Mouse (Mus musculus) neural tube, embryonic 15.5 days (tissue): Measurements from ENCODE around the gene Ubl7. TPM values are rescaled to one million over a fixed set of nuclear protein-coding genes. Genes with fewer than 3 reads are reported as not detected.
"Not testable (repeated sequence)": the region's sequence is repeated elsewhere in the genome, so short reads cannot be mapped to it uniquely, and the experiment has no call there.

Experiments used
- ATAC-seq: fragments of 200-750 bp; cut with Nextera tagmentation; 2 replicates; pipeline ENCODE4 v1.8.0; 2017; ENCODE audit warnings: mild to moderate bottlenecking, moderate TSS enrichment, moderate library complexity; ENCODE audit not compliant: low FRiP score
- H3K27ac ChIP-seq: fragments of 300-500 bp; sonication (generic); replicated peaks from 2 replicates; pipeline ENCODE4 v1.5.1; 2015; ENCODE audit warnings: mild to moderate bottlenecking, inconsistent platforms
- H3K27me3 ChIP-seq: fragments of 300-500 bp; sonication (generic); replicated peaks from 2 replicates; pipeline ENCODE4 v1.6.1; 2015; ENCODE audit warnings: inconsistent platforms
- H3K36me3 ChIP-seq: fragments of 300-500 bp; sonication (generic); 2 replicates; pipeline ENCODE4 v1.6.1; 2015; ENCODE audit warnings: inconsistent platforms
- H3K4me1 ChIP-seq: fragments of 300-500 bp; sonication (generic); 2 replicates; pipeline ENCODE4 v1.6.1; 2015; ENCODE audit warnings: inconsistent platforms
- H3K4me2 ChIP-seq: fragments of 300-500 bp; sonication (generic); 2 replicates; pipeline ENCODE4 v1.6.1; 2015; ENCODE audit warnings: inconsistent platforms, mild to moderate bottlenecking, moderate library complexity
- H3K4me3 ChIP-seq: fragments of 300-500 bp; sonication (generic); replicated peaks from 2 replicates; pipeline ENCODE4 v1.5.1; 2015; ENCODE audit warnings: mild to moderate bottlenecking, inconsistent platforms
- H3K9ac ChIP-seq: fragments of 300-500 bp; sonication (generic); replicated peaks from 2 replicates; pipeline ENCODE4 v1.6.1; 2015; ENCODE audit warnings: mild to moderate bottlenecking, inconsistent platforms
- H3K9me3 ChIP-seq: fragments of 300-500 bp; sonication (generic); replicated peaks from 2 replicates; pipeline ENCODE4 v1.6.1; 2016; ENCODE audit warnings: inconsistent platforms
- WGBS: fragments of 180-500 bp; shearing (Covaris S2); methylation state at CpG from one replicate; pipeline ENCODE4 v1.1.7; 2015; ENCODE audit warnings: mixed read lengths; 5-methylcytosine and 5-hydroxymethylcytosine counted together
- polyA plus RNA-seq: library from polyadenylated mRNA; unstranded; fragments of >200 nt; fragmentation: Nextera tagmentation; extraction: Ambion mirVana; gene quantifications from 2 replicates; pipeline ENCODE4 v1.2.1, GENCODE M21; 2015

Gene Ubl7
- polyA plus RNA-seq, 1 experiment from 2014 or later = 175 TPM

DNA sequence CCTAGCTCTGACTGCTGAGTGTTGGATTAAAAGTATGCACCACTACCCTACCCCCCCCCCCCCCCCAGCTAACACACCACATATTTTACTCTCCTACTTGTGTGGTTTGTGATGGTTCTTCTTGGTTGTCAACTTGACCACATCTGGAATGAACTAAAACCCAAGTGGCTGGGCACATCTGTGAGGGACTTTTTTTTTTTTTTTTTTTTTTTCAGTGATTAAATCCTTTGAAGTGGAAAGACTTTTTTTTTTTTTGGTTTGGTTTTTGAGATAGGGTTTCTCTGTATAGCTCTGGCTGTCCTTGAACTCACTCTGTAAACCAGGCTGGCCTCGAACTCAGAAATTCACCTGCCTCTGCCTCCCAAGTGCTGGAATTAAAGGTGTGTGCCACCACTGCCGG lies 29.0 kb upstream of the Ubl7 start:
- not testable (repeated sequence) for H3K27ac ChIP-seq, H3K4me1 ChIP-seq, H3K4me2 ChIP-seq, H3K36me3 ChIP-seq, ATAC-seq, H3K27me3 ChIP-seq, H3K4me3 ChIP-seq, H3K9ac ChIP-seq, H3K9me3 ChIP-seq
- 92% methylated on average over 2 of the region's 2 CpGs for WGBS

GRCm38 (mm10) chr9:57883413-57883812 lies 27.4 kb upstream of the Ubl7 start:
- no peak for ATAC-seq
- H3K4me2 ChIP-seq = no peak overlapping the region
- no peak overlapping the region for H3K27ac ChIP-seq
- no peaks in the 10 kb centered on the region for H3K36me3 ChIP-seq
- H3K4me3 ChIP-seq = no peak overlapping the region
- WGBS = 59% methylated on average over 1 of the region's 1 CpGs
- H3K4me1 ChIP-seq = no peaks in the 10 kb centered on the region
- no peak overlapping the region for H3K9ac ChIP-seq
- no peaks in the 10 kb centered on the region for H3K9me3 ChIP-seq
- H3K27me3 ChIP-seq = no peaks in the 10 kb centered on the region

DNA sequence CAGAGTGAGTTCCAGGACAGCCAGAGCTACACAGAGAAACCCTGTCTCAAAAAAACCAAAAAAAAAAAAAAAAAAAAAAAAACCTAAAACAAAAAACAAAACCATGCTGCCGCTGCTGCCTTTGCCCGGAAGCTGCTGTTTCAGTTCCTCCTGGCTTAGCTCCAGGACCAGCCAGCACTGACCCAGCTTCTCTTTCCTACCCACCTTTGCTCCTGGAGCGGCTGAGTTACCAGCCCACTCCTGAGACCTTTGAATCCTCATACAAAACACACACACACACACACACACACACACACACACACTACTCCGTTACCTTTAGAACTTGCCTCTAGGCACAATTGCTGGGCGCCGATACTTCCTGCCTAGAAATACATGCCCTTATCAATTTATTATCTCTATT lies 22.7 kb upstream of the Ubl7 start:
- H3K4me2 ChIP-seq = no peak overlapping the region
- no peaks in the 10 kb centered on the region for H3K4me1 ChIP-seq
- no peak overlapping the region for H3K9ac ChIP-seq
- H3K4me3 ChIP-seq = no peak overlapping the region
- H3K27ac ChIP-seq = no peak overlapping the region
- H3K36me3 ChIP-seq = no peaks in the 10 kb centered on the region
- H3K9me3 ChIP-seq = no peaks in the 10 kb centered on the region
- WGBS = 86% methylated on average over 6 of the region's 6 CpGs
- H3K27me3 ChIP-seq = no peaks in the 10 kb centered on the region
- ATAC-seq = no peak

GRCm38 (mm10) chr9:57900478-57900877 lies 10.3 kb upstream of the Ubl7 start:
- no peaks in the 10 kb centered on the region for H3K9me3 ChIP-seq
- H3K27ac ChIP-seq = peak overlapping the region; percentile 81
- H3K9ac ChIP-seq = no peak overlapping the region
- no peak for ATAC-seq
- WGBS = 64% methylated on average over 10 of the region's 10 CpGs
- H3K4me2 ChIP-seq = no peak overlapping the region
- H3K36me3 ChIP-seq = no peaks in the 10 kb centered on the region
- H3K4me1 ChIP-seq = peaks cover 22% of the 10 kb centered on the region
- no peaks in the 10 kb centered on the region for H3K27me3 ChIP-seq
- no peak overlapping the region for H3K4me3 ChIP-seq

- ATAC-seq = peak; percentile 81
- H3K9ac ChIP-seq = 0 out of 2 replicates have a peak overlapping the region, but pooled peaks have one; percentile 3
- H3K4me2 ChIP-seq = peak overlapping the region; percentile 22
- H3K27ac ChIP-seq = peak overlapping the region; percentile 81
- no peak overlapping the region for H3K4me3 ChIP-seq
- H3K36me3 ChIP-seq = no peaks in the 10 kb centered on the region
- H3K9me3 ChIP-seq = no peaks in the 10 kb centered on the region
- WGBS = 14% methylated on average over 9 of the region's 9 CpGs
- H3K4me1 ChIP-seq = peaks cover 22% of the 10 kb centered on the region
- H3K27me3 ChIP-seq = no peaks in the 10 kb centered on the region
These were observed 9.6 kb upstream of the Ubl7 start for GRCm38 (mm10) chr9:57901197-57901596.

DNA sequence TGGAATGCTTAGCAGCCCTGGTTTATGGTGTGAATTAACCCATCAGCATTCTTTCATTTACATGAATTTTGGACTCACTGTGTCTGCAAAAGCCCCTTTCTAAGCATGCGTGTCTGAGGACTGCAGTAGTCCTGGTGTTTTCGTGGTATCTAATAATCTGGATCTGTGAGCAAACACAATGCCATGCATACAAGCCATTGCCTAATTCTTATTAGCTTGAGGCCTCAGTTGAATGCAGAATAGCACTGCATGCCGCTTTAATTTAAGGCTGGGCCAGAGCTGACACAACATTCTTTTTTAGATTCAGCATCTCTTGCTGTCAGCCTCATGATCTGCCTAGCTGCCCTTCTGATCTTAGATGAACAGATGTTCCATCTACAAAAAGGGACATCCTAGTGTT lies 9.2 kb upstream of the Ubl7 start:
- ATAC-seq = peak; percentile 68; the same call in 1 of the 2 replicates
- Histone ChIP-seq H3K4me2 (peak overlapping the region; percentile 22), H3K36me3 (no peaks in the 10 kb centered on the region)

GRCm38 (mm10) chr9:57902132-57902531 lies 8.6 kb upstream of the Ubl7 start:
- Histone ChIP-seq H3K9me3 (no peaks in the 10 kb centered on the region), H3K27me3 (no peaks in the 10 kb centered on the region), H3K4me1 (peaks cover 22% of the 10 kb centered on the region), H3K4me2 (no peak overlapping the region), H3K9ac (no peak overlapping the region), H3K4me3 (no peak overlapping the region), H3K36me3 (no peaks in the 10 kb centered on the region), H3K27ac (peak overlapping the region; percentile 81)
- 48% methylated on average over 4 of the region's 4 CpGs for WGBS
- ATAC-seq = no peak

More for the DNA sequence above, 9.2 kb upstream of the Ubl7 start:
- Histone ChIP-seq H3K4me3 (no peak overlapping the region), H3K9ac (0 out of 2 replicates have a peak overlapping the region, but pooled peaks have one; percentile 3), H3K27ac (peak overlapping the region; percentile 81), H3K4me1 (peaks cover 22% of the 10 kb centered on the region), H3K27me3 (no peaks in the 10 kb centered on the region), H3K9me3 (no peaks in the 10 kb centered on the region)
- 14% methylated on average over 3 of the region's 3 CpGs for WGBS

- Histone ChIP-seq H3K36me3 (no peaks in the 10 kb centered on the region), H3K27ac (no peak overlapping the region), H3K4me1 (peaks cover 22% of the 10 kb centered on the region), H3K9ac (no peak overlapping the region), H3K4me3 (no peak overlapping the region), H3K9me3 (no peaks in the 10 kb centered on the region), H3K27me3 (no peaks in the 10 kb centered on the region), H3K4me2 (no peak overlapping the region)
- WGBS = 82% methylated on average over 8 of the region's 8 CpGs
- no peak for ATAC-seq
These were observed 7.1 kb upstream of the Ubl7 start for GRCm38 (mm10) chr9:57903589-57904249.

DNA sequence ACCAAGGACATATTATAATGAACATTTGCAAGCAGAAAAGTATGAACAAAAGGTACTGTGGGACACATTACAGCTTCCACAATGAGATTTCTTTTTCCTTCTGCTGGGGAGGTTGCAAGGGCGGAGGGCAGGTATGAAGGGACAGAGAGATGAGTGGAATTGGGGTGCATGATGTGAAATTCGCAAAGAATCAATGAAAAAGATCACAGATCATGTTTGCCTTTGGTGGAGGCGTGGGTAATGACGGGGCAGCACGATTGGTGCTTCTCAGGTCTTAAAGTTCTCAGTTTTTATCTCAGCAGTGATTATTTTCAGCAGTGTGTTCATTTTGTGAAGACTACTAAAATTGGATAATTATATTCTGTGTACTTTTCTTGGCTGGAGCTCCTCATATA lies 6.5 kb upstream of the Ubl7 start:
- Histone ChIP-seq H3K9me3 (no peaks in the 10 kb centered on the region), H3K4me2 (no peak overlapping the region), H3K9ac (no peak overlapping the region), H3K36me3 (no peaks in the 10 kb centered on the region), H3K27ac (no peak overlapping the region), H3K4me3 (no peak overlapping the region), H3K27me3 (no peaks in the 10 kb centered on the region), H3K4me1 (peaks cover 22% of the 10 kb centered on the region)
- 91% methylated on average over 5 of the region's 5 CpGs for WGBS
- ATAC-seq = no peak

GRCm38 (mm10) chr9:57907206-57907605 lies 3.6 kb upstream of the Ubl7 start:
- H3K9me3 ChIP-seq = no peaks in the 10 kb centered on the region
- no peak overlapping the region for H3K27ac ChIP-seq
- no peak overlapping the region for H3K4me3 ChIP-seq
- ATAC-seq = no peak
- no peaks in the 10 kb centered on the region for H3K36me3 ChIP-seq
- H3K9ac ChIP-seq = no peak overlapping the region
- H3K4me1 ChIP-seq = peaks cover 19% of the 10 kb centered on the region
- WGBS = 85% methylated on average over 6 of the region's 6 CpGs
- H3K27me3 ChIP-seq = no peaks in the 10 kb centered on the region
- no peak overlapping the region for H3K4me2 ChIP-seq

DNA sequence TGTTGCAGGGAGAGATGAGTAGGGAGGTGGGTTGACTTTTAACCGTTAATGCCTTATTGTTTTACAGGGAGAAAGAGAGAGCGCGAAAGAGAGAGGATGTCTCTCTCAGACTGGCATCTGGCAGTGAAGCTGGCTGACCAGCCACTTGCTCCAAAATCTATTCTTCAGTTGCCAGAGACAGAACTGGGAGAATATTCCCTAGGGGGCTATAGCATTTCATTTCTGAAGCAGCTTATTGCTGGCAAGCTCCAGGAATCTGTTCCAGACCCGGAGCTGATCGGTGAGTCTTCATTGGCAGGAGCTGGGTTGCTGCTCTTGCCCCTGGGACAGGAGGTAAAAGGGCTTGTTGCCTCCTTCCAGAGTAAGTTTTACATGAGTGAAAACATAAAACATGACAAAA lies 1.8 kb downstream of the Ubl7 start:
- no peak overlapping the region for H3K9ac ChIP-seq
- H3K9me3 ChIP-seq = no peaks in the 10 kb centered on the region
- peaks cover 21% of the 10 kb centered on the region for H3K4me1 ChIP-seq
- no peak for ATAC-seq
- H3K4me2 ChIP-seq = no peak overlapping the region
- no peak overlapping the region for H3K4me3 ChIP-seq
- peaks cover 16% of the 10 kb centered on the region for H3K36me3 ChIP-seq
- WGBS = 68% methylated on average over 5 of the region's 5 CpGs
- H3K27ac ChIP-seq = no peak overlapping the region
- H3K27me3 ChIP-seq = no peaks in the 10 kb centered on the region

GRCm38 (mm10) chr9:57921491-57922060 lies 10.8 kb downstream of the Ubl7 start:
- no peaks in the 10 kb centered on the region for H3K9me3 ChIP-seq
- no peak overlapping the region for H3K27ac ChIP-seq
- no peak overlapping the region for H3K4me2 ChIP-seq
- no peak overlapping the region for H3K4me3 ChIP-seq
- H3K4me1 ChIP-seq = no peaks in the 10 kb centered on the region
- H3K36me3 ChIP-seq = peaks cover 77% of the 10 kb centered on the region
- ATAC-seq = no peak
- H3K27me3 ChIP-seq = no peaks in the 10 kb centered on the region
- H3K9ac ChIP-seq = no peak overlapping the region
- WGBS = 93% methylated on average over 9 of the region's 9 CpGs
